Mouse (Mus musculus): ENCODE data around the gene Pbx1.

The Pbx1 gene

DNA sequence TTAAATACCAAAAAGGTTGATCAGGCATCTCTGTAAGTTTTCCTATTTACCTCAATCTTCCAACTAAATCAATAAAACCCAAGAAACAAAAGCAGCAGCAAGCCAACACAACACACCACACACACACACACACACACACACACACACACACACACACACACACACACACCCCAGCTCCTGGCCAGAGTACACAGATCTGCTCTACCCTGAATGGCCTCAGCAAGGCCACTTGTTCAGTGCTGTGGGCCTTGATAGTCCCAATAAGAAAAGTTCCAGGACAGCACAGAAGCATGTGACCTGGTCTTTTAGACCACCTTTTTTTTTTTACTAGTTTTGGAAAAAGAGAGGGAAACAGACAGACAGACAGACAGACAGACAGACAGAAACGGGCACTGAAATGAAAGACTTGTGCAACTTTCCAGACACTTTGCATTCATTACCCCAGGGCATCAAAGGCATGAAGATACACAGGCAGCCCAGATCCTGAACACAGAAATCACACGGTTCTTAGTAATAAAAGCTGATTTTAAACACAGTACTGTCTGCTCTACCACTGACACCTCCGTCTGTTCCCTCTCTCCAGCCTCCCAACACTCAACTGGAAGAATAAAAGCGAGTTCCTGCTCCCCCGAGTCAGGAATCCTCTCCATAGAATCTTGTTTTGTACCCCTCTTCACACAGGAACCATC, 6.9 kb downstream of the Pbx1 start:
- no peak for DNase-seq (ENCODE audit: low spot score in 2 of 2)

DNA sequence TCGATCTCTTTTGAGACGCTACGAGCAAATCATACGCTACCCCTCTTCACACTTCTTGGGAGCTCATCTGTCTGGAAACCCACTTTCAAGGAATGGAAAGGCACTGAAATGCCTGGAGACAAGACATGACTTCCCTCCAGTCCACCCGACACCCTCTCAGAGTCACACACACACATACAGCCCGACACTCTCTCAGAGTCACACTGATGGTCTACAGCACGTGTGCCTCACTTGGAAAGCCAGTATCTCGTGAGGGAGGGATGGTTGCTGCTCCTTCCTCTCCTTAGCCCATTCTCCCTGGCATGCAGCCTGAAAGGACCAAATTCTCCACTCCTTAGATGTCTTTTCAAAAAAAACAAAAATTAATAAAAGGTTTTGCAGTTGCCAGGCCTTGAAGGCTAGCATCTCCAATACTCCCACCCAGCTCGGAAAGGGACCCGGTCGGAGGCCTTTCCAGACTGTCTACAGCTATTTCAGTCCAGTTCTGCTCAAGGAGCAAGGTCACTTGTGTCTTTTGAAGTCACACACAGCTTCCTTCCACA, 8.6 kb downstream of the Pbx1 start:
- DNase-seq (ENCODE audit: low spot score in 2 of 2), result no peak

DNA sequence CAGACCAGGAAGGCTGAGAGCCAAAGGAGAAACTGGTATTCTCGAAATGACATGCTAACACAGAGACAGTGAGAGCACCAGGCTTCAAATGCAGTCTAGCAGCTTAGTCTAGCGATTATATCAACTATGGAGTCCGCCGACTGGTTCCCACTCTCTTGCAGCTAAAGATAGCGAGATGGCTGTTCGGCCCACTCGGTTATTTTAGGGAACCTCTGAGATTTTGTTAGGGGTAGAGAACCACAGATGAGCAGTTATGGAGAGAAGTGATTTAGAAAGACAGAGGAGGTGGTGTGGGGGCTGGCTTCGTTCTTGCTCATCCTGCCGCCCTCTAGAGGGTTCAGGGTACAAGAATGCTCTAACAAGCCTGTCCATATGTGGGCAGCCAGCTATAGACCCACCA, 13.2 kb downstream of the Pbx1 start:
- peak; percentile 52 to 54 for DNase-seq (ENCODE audit: low spot score in 2 of 2)

DNA sequence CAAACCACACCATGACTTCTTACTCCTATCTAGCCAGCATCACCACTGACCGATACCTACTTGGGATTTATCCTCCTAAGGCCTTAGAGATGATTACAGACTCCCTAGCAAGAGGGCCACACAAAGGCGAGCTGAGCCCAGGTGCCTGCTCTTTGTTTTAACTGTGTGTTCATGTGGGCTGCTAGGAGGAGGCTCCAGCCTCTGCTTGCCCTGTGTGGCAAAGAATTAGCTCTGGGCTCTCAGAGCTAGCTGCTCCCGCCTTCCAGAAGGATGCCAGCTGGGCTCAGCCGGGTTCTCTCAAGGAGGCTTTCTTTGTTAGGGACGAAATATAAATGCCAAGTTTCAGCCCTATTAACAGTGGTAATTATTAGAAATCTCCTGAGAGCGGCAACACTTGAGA, 14.4 kb downstream of the Pbx1 start:
- no peak for DNase-seq (ENCODE audit: low spot score in 2 of 2)

DNA sequence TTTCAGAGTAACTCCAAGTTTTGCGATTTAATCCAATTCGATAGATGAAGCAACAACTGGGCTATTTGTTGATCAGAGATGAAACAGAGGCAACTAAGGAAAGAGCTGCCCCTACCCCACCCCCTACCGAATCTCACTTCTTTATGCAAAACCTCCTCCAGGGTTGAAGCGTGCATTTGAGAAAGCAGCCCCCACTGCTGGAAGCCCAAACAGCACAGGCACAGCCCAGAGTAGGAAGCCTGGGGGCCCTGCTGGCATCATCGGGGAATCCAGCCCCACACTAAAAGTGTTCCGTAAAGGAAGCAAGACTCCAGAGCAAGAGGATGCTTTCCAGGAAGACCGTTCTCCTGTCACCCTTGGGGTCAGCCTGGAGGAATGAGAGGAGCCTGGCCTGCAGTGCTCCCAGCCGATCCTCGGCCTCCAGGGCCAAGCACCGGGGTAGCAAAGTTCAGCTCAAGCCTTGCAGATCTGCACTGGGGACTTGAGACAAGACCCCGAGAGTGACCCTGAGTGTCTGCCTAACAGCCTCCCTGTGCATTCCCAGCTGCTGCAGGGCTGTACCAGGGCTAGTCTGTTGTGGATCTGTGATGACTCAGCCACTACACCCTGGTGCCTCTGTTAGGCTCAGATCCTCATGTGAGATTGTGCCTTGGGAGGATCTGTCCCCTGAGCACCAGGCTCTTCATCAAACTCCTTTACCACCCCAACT, 15.2 kb downstream of the Pbx1 start:
- DNase-seq (ENCODE audit: low spot score in 2 of 2), result no peak

DNA sequence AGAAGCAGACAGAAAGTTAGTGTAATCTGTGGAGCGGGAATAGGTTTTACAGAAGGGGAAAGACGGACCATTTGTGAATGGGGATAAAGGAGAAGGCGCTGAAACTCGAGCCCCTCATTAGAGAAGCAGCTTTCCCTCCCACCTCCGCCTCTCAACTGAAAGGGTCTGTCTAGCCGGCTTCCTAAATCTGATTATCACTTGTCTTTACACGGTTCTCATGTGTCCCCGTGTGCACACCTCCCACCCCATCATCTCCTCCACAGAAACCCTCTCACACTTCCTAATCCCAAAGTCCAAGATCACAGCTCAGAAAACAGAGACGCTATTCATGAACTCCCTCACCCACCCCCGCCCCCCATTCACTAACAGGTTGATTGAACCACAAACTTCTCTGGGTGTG, 21.5 kb downstream of the Pbx1 start:
- no peak for DNase-seq (ENCODE audit: low spot score in 2 of 2)

DNA sequence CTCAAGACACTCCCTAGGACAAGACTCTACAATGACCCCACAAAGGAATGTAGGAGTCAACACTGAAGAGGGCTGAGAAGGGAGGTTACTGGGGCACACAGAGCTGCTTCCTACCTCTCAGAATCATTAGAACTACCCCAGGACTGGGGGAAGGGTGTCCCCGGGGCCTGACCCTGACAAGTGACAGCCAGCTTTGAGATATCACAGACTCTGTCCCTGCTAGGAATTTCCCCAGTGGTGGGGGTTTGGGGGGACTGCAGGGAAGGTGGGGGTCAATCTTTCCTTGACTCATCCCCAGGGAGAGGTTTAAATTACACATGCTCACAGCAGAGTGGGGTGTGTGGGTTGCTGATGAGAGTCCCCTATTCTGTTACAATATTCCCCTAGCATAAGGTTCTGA, 22.0 kb downstream of the Pbx1 start:
- DNase-seq (ENCODE audit: low spot score in 2 of 2), result no peak

DNA sequence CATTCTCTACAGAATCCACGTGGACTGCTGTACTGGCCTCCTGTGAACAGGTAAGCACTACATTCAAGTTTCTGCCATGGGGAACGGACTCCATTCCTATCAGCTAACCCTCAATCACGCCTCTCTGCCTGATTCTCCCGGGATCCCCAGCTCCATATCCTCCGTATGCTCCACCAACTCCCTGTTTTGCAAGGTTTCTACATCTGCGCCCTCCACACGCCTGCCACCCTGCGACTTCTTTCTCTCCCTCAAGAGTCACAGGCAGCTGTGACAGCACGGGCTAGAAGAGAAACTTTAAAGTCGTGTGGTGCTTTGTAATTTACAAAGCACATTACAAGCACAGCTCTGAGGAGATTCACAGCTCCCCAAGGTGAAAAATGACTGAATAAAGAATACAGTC, 23.3 kb downstream of the Pbx1 start:
- DNase-seq (ENCODE audit: low spot score in 2 of 2), result no peak

DNA sequence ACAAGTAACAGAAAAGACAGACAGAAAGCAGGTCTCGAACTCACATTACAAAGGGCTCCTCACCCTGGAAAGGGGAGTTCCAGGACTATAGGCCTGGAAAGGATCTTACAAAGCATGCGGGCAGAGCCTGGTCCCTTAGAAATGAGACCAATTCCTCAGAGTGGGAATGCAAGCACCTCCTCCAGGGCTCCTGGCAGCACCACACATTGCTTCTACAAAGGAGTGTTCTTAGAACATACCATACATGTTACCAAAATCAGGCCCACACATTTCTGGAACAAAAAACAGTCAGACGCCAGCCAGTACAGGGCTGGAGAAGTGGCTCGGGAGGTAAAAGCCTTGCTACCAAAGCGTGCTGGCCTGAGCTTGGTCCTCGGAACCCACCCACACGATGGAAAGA, 24.1 kb downstream of the Pbx1 start:
- DNase-seq (ENCODE audit: low spot score in 2 of 2), result no peak

DNA sequence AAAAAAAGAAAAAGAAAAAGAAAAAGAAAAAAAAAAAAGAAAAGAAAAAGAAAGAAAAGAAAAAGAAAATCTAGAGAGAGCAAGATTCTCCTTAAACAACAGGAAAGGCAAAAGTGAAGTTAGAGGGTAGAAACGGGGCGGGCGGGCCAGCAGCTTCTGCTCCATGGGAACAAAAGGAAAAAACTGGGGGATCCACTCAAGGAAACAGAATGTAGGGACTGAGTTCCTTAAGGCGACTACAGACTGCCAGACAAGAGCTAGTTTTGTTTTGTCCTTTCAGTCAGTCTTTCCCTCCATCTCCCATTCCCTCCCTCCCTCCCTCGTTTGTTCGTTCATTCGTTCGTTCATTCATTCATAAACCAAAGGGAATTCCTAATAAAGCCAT, 25.8 kb downstream of the Pbx1 start:
- DNase-seq (ENCODE audit: low spot score in 2 of 2), result no peak

DNA sequence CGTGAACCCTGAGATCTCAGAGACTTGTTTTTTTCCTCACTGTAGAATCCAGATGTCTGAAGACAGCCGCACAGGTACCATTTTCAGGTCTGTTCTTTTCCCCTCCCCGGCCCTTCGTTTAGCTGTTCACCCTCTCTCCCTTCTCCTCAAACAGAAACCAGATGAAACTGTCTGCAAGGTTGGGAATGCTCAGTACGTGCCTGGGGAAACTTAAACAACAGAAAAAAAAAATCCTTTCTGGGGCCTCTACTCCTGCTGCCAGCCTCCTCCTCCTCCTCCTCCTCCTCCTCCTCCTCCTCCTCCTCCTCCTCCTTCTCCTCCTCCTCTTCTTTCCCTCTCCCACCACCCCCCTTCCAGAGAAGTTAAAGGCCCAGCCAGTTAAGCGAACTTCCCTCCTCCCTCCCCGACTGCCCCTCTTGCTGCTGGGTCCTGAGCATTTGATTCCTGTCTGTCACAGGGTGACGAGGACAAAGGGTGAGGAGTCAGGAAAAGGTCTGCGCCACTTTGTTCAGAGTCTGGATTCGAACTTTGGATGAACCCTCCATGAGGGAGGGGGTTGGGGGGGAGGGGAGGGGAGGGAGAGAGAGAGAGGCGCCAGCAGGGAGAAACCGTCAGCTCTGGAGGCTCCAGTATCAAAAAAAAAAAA, 26.3 kb downstream of the Pbx1 start:
- DNase-seq (ENCODE audit: low spot score in 2 of 2), result no peak

DNA sequence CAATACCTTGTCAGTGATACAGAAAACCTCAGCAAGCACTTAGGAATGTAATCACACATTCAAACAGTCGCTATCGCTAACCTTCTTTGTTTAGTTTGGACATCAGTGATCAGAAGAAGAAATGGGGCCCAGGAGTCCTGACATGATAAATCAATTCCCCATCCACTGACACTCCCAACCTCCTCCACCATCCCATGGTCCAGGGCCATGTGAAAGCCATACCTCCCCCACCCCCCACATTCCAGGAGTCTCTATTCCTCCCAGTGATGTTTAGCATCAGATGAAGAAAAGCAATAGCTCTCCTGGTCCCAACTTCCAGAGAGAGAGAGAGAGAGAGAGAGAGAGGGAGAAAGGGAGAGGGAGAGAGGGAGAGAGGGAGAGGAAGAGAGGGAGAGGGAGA, 28.5 kb downstream of the Pbx1 start:
- DNase-seq (ENCODE audit: low spot score in 2 of 2), result no peak

DNA sequence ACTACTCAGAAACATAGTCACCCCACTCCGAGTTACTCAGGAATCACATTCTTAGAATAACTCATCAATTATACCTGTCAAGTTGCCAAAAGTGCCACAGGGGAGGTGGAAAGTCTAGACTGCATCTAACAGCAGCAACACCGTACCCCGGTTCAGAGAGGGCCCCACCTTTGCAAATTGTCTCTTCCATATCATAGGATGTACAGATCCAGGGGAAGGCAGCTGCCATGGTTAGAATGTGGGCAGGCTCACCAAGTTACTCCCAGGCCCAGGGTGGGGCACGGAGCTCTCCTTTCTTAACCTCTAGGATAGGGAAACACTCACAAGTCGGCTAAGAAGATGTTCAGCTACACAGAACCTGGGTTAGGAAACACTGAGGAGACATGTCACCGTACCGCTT, 29.4 kb downstream of the Pbx1 start:
- DNase-seq (ENCODE audit: low spot score in 2 of 2), result no peak

DNA sequence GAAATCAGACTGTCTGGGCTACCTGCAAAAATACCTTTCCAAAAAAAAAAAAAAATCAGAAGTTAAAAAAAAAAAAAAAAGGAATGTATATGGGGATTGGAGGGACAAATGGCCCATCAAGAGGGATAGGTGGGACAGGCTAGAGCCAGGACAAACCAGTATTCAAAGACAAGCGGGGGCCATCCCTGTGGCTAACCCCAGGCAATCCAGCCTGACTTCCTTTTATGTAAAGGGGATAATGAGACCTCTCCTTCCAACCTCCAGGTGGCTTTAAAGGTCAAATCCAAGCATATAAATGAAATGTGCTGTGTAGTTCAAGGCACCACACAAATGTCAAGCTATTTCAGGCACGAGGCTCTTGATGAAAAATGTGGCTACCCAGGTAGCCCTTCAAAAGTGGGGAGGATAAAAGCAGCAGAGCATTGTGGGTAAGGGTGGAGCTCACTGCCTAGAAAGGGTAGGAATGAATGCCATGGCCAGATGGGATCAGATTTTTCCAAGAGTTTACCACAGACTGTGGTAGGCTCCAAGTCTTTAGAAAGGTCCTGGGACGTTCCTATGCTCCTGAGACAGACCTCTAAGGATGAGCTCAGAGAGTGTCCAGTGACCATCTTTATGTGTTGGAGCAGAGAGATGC, 36.4 kb downstream of the Pbx1 start:
- DNase-seq (ENCODE audit: low spot score in 2 of 2), result no peak

DNA sequence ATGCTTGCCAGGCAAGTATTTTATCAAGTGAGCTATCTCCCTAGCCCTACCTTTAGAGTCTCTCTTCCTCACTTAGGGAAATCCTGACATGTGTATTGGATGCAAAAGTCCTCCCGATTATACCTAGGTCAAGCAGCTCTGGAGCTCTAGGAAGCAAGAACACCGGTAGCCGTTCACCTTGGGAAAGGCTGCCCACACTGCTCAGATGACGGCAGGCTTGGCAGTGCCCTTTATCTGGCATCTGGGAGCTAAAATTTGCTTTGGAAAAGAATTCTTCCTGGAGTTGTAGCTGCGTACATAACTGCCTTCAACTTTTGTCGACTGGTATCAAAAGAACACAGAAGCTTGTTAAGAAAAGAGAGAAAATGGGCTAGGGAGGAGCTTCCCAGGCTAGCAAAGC, 37.5 kb downstream of the Pbx1 start:
- no peak for DNase-seq (ENCODE audit: low spot score in 2 of 2)

DNA sequence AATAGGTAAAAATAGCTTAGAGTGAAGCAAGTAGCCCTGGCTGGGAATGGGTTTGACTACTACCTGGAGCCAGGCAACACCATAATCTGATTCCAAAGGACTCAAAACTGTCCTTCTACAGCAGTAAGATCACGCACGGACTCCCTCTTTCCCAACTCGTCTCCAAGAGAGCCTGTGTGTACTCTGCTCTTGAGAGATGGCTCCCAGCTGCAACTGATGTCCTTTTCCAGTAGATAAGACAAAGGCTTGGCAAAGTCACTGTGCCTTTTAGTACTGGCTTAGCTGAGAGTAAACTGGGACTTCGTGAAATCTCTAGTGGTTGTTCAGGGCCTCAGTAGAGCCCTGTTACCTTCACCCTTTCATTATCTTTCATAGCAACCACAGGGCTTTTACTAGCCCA, 38.6 kb downstream of the Pbx1 start:
- DNase-seq (ENCODE audit: low spot score in 2 of 2), result no peak

DNA sequence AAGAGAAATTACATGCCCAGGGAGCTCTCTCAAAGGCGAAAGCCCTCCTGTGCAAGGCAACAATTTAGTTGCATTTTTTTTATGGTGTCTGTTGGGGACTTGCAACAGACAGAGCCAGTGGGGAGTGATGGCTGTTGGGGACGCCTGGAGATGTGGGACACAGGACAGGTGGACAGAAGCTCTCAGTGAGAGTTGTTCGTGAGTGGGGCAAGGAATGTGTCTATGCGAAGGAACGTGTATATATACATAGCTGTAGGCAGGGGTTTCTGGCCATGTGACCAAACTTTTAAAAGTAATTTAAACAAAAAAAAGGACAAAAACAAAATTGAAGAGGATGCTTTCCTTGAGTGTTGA, 39.6 kb downstream of the Pbx1 start:
- DNase-seq (ENCODE audit: low spot score in 2 of 2), result no peak

DNA sequence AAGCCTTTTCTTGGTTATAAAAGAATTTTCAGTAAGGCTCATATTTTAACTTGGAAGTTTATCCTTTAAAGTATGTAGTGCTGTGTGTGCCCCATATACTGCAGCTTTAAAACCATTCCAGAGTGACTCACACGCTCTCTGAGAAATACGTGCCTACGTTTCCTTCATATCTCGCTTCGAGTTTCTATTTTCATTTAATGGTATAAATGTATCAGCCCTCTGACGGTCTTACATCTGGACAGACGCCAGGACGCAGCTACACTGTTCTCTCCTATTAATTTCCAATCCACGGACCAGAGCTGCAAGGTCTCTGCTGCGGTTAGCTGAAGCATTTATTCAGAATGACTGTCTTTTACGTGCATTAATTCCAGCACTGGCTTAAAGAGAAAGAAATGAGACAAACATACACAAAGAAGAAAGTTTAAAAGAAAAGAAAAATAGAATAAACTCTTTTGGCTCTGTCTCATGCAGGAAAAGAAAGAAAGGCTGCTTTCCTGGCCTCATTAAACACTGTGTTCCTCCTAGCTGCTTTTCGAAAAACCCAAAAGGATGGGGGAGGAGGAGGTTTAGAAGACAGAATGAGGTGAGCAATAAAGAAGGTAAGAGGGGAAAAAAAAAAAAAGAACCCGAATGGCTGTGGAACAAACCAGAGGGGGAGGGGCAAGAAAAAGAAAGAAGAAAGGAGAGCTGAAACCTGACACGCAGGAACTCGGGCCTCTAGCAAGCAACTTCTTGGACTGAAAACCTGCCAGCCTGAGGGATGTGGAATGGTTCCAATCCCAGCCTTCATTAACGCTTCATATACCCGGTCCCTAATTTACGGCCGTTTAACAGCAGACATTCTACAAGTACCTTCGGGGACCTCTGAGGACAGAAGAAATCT, 40.2 kb downstream of the Pbx1 start:
- DNase-seq (ENCODE audit: low spot score in 2 of 2), result no peak

DNA sequence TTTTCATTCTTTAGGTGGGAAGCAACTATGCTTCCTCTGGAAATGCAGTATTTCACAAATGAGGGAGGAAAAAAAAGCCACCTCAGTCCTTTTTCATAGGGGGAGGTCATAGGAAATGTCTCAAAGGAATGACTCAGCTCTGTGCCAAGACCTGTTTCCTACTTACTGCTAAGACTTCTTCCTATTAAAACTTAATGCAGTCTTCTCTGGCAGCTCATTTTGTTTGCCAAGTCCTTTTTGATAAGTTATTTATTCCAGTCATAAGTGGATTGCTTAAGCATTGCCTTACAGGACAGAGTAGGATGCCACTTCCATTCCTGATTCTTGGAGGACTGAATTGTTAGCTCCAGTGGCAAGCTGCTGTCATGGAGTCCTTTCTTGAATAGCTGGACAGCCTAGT, 41.3 kb downstream of the Pbx1 start:
- DNase-seq (ENCODE audit: low spot score in 2 of 2), result no peak

DNA sequence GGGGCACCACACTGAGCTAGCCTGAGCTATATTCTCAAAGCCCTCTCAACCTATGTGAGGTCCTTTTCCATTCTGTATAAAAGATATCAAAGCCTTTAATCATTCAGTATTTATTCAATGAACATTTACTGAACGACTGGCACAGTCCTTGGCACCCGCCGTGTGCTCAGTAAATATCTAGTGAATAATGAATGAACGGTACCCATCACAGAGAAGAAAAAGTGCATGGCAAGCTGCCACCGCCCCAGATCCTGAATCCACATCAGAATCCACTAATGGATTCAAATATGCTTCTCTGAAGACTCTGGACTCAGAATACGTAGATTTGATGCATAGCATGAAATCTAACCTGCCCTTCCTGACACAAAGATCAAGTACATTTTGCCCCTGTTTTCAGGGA, 45.9 kb downstream of the Pbx1 start:
- DNase-seq (ENCODE audit: low spot score in 2 of 2), result no peak

DNA sequence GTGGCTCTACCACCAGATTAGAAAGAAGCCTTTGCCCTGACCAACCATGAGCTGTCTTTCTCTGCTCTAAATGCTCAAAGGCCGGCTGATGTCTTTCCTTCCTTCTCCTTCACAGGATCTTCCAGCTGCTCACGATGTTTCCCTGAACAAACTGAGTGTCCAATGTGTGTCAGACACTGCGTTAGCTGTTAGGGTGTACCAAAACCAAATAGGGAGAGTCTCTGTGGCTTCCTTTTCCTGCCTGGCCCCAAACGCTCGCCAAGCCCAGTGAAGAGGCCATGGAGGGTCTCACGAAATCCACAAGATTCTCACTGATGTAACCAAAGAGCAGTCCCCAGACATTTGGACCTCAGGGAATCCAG, 47.5 kb downstream of the Pbx1 start:
- DNase-seq (ENCODE audit: low spot score in 2 of 2), result no peak
